Mouse (Mus musculus) olfactory bulb, adult 2 months (tissue): ENCODE measurements at regions not wholly inside any gene's neighbourhood (a gene's known extent, or its start where the extent isn't known, plus 50 kb on each side); places are given as distances from the start of the nearest gene placed in this dataset.

Experiments used
- H3K27ac ChIP-seq: fragments of 200-500 bp; 2 replicates; pipeline ENCODE4 v1.5.1; 2012; ENCODE audit warnings: low read depth, low read length; ENCODE audit not compliant: insufficient read depth
- H3K4me1 ChIP-seq: fragments of 200-500 bp; 2 replicates; pipeline ENCODE4 v1.6.1; 2012; ENCODE audit warnings: low read length; ENCODE audit not compliant: control insufficient read depth, insufficient read depth
- H3K4me3 ChIP-seq: fragments of 200-500 bp; 2 replicates; pipeline ENCODE4 v1.5.1; 2012; ENCODE audit warnings: mild to moderate bottlenecking, low read depth, low read length, moderate library complexity; ENCODE audit not compliant: insufficient read depth
- CTCF ChIP-seq: fragments of 200-500 bp; IDR thresholded peaks from 2 replicates; pipeline ENCODE4 v1.5.1; 2012; ENCODE audit warnings: low read depth, mild to moderate bottlenecking, low read length, moderate library complexity; ENCODE audit not compliant: insufficient read depth
- POLR2A ChIP-seq: fragments of 200-500 bp; IDR thresholded peaks from 2 replicates; pipeline ENCODE4 v1.6.1; 2012; ENCODE audit warnings: mild to moderate bottlenecking, low read depth, low read length, moderate library complexity; ENCODE audit not compliant: insufficient read depth
- WGBS: fragments of 180-500 bp; shearing (Covaris S2); methylation state at CpG from one replicate; pipeline ENCODE4 v1.1.7; 2018; 5-methylcytosine and 5-hydroxymethylcytosine counted together

DNA sequence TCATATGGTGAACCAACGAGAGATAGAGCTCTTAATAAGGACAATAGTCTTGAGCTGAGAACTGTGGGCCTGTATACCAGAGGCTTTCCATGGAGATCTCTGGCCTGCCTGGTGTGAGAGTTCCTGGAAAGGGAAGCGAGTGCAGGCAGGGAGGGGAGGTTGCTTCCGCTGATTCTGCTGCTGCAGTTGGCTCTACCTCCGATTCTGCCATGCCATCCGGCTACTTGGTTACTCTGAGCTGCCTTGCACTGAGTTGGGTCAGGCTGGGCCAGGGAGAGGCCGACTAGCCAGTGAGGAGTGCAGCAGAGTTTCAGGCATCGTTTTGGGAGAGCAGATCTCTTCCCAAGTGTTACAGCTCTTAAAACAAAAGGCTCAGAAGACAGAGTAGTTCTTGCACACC is 285.2 kb downstream of the Dhx35 start:
- WGBS, result 84% methylated on average over 7 of the region's 7 CpGs
- no peak overlapping the region for H3K27ac ChIP-seq
- H3K4me1 ChIP-seq, result no peaks in the 10 kb centered on the region
- H3K4me3 ChIP-seq, result no peak overlapping the region
- TF ChIP-seq POLR2A, result no peak
- TF ChIP-seq CTCF, result no peak

DNA sequence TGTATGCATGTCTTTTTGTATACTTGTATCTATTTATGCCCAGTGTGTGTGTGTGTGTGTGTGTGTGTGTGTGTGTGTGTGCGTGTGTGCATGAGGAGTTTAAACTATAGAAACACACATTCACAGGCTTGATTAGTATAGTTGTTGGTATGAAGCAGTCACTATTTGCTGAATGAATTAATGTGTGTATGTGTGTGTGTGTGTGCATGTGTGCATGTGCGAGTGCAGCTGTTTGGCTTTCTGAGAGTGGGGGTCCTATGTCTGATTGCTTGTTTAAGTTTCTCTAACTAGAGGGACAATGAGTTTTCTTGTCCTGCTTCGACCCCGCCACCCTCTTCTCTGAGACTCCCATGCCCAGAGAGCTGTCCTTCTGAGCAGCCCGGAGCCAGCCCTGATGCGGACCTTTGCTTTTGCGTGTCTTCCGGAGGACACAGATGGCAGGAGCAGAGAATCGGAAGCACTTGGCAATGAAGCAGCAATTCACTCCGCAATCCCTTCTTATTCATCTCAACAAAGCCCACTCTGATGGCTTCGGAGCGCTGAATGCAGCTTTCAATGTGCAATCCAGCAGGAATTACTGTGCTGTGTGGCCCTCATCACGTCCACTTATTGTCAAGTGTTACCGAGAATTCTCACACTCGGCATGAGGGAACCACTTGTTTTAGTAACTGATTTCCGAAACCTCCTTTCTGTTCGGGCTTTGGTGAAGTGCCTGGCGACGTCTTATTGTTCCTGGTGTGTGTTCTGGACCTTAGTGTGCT is 286.4 kb downstream of the Dhx35 start:
- no peak for TF ChIP-seq CTCF
- no peak for TF ChIP-seq POLR2A
- no peaks in the 10 kb centered on the region for H3K4me1 ChIP-seq
- H3K27ac ChIP-seq, result no peak overlapping the region
- 39% methylated on average over 19 of the region's 19 CpGs for WGBS
- no peak overlapping the region for H3K4me3 ChIP-seq

DNA sequence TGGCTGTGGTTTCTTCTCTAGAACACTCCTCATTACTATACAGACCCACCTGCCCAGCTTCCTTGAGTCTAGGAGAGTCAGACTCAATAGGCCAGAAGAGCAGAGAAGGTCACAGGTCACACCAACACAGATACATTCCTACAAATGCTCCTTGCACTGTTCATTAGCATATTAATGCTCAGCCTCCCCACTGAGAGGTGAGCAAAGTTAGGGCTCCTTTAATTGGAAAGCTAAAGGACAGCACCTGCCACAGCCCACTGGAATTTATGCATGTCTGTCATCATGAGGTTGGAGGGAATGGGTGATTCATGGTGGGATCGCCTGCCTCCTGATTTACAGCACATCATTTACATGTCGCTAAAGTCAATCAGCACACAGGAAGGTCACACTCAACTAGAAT is 292.2 kb downstream of the Dhx35 start:
- Histone ChIP-seq H3K27ac (no peak overlapping the region), H3K4me1 (no peaks in the 10 kb centered on the region), H3K4me3 (no peak overlapping the region)
- no peak for TF ChIP-seq POLR2A
- no peak for TF ChIP-seq CTCF
- WGBS, result 77% methylated on average over 2 of the region's 2 CpGs

DNA sequence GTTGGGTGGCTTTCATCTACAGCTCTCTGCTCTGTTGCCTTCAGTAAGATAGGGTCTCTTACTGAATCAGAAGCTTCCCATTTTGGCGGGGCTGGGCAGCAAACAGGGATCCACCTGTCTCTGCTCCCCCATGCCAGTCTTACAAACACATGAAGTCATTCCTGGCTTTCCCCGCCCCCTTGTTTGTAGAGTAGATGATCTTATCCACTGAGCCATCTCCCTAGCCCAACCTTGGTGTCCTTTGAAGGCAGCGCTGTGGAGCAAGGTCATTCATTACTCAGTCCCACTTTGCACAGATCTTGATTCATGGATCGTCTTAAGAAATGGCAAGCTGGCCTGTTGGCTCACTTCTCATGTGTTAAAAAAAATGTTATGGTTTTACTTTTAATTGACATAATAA is 293.6 kb downstream of the Dhx35 start:
- TF ChIP-seq POLR2A, result no peak
- no peak for TF ChIP-seq CTCF
- H3K4me3 ChIP-seq, result no peak overlapping the region
- no peak overlapping the region for H3K27ac ChIP-seq
- WGBS, result 96% methylated on average over 4 of the region's 4 CpGs
- no peaks in the 10 kb centered on the region for H3K4me1 ChIP-seq

DNA sequence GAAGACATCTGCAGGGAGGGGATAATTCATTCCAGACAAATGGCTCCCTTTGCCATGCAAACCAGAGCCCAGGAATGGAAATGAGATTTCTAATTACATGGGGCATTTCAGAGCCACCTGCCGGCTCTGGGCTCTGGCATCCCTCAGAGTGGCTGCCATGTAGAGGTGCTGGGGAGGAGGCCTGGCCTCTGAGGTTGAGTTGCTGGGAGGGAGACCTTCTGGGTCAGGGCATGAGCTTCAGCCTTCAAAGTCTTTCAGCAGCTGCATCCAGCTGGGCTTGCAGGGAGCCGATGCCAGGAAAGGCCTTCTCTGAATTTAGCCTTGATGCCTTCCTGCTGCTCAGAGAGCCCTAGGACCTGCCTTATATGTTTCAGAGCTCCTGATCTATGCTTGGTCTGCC is 302.1 kb downstream of the Dhx35 start:
- TF ChIP-seq POLR2A, result no peak
- TF ChIP-seq CTCF, result no peak
- Histone ChIP-seq H3K27ac (no peak overlapping the region), H3K4me1 (peaks cover 8% of the 10 kb centered on the region), H3K4me3 (no peak overlapping the region)
- WGBS, result 52% methylated on average over 2 of the region's 2 CpGs

DNA sequence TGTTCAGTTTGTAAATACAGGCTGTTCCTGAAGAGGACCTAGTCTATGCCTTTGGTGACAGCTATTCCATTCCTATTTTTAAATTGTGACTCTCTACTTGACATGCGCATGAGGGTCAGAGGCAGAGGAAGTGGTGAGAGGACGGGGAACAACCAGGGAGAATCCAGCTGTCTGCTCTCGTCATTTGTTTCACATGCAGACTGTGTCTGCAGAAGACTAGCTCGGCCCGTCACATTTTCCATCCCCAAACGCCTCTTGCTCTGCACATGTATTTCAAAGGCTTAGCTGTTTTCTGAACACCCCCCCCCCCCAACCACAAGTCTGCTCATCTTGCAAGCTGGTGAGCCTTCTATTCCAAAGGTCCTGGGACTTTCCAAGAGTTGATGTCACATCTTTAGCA is 339.4 kb downstream of the Dhx35 start:
- Histone ChIP-seq H3K4me1 (no peaks in the 10 kb centered on the region), H3K27ac (no peak overlapping the region), H3K4me3 (no peak overlapping the region)
- WGBS, result 69% methylated on average over 6 of the region's 6 CpGs
- TF ChIP-seq POLR2A (no peak), CTCF (no peak)

DNA sequence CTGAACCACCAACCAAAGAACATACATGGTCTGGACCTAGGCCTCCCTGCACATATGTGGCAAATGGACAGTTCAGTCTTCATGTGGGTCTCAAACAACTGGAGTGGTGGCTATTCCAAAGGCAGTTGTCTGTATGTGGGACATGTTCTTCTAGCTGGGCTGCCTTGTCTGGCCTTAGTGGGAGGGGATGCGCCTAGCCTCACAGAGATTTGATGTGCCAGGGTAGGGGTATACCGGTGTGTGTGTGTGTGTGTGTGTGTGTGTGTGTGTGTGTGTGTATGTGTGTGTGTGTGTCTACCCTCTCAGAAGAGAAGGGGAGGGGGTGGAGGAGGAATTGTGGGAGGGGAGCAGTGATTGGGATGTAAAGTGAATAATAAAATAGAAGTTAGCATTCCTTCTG is 344.0 kb downstream of the Dhx35 start:
- Histone ChIP-seq H3K4me3 (no peak overlapping the region), H3K27ac (no peak overlapping the region), H3K4me1 (no peaks in the 10 kb centered on the region)
- 100% methylated on average over 2 of the region's 2 CpGs for WGBS
- no peak for TF ChIP-seq CTCF
- TF ChIP-seq POLR2A, result no peak

DNA sequence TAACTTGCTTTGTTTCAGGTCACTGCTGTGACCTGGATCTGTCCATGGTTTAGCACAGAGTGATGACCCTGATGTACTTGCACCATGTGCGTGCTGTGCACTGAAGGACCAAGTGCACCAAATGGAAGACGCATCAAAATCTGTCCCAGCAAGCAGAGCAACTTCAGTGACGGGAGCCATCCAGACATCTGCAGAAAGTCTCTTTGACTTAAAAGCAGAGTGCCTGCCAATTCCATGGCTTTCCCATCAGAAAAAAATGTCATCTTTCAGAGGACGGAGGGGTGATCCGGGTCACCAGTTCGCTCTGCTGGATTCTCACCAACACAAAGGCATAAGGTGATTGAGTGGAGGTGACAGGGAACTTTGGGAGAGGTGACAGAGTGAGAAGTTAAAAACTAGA is 351.4 kb downstream of the Dhx35 start:
- TF ChIP-seq POLR2A, result no peak
- no peak for TF ChIP-seq CTCF
- no peaks in the 10 kb centered on the region for H3K4me1 ChIP-seq
- no peak overlapping the region for H3K4me3 ChIP-seq
- 90% methylated on average over 6 of the region's 6 CpGs for WGBS
- H3K27ac ChIP-seq, result no peak overlapping the region

DNA sequence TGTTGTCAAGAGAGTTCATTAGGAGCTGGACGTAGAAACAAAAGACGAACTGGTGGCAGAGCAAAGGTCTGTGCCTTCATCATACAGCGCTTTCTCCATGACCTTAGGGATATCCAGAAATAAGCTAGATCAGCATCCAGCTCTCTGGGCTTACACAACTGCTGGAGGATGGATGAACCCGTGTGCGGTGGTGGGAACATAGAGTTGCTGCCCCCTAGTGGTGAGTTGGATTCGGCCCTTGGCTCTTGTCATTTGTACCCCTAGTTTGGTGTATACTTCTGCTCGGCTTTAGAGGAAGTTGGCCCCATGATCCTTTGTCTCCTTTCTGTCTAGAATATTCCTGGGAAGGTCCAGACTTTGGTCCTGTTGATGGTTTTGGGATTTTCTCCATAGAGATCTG is 369.4 kb downstream of the Dhx35 start:
- no peak overlapping the region for H3K27ac ChIP-seq
- no peak for TF ChIP-seq POLR2A
- peak; percentile 42; the same call in 1 of the 2 replicates for TF ChIP-seq CTCF
- 42% methylated on average over 7 of the region's 7 CpGs for WGBS
- H3K4me3 ChIP-seq, result no peak overlapping the region
- no peaks in the 10 kb centered on the region for H3K4me1 ChIP-seq

DNA sequence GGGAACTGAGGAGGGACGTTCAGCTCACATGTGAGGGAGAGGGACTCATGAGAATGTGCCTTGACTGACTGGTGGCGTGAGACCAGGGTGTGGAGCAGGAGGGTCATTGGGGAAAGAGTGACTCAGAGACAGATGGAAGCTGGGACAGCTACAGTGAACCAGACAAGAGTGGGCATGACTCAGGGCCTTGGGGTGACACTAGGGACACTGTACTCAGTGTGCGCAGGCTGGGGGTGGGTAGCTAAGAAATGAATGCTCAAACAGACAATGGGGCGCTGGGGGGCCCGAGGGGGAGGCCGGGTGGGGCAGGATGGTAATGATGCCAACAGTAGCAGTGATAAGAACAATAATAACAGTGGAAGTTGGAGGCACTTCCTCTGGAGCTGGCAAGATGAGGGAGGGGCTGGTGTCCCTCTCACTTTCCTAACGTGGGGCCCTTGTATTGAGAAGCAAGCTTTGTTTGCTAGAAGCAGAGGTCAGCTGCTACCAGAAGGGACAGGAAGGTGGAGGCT is 374.0 kb downstream of the Dhx35 start:
- Histone ChIP-seq H3K27ac (no peak overlapping the region), H3K4me1 (no peaks in the 10 kb centered on the region), H3K4me3 (no peak overlapping the region)
- 66% methylated on average over 7 of the region's 7 CpGs for WGBS
- TF ChIP-seq CTCF, result no peak
